Mouse (Mus musculus): ENCODE data around the gene Tmem106c. TPM values are rescaled to one million over a fixed set of nuclear protein-coding genes. Genes with fewer than 3 reads are reported as not detected.

The Tmem106c gene
- 1 to 10 TPM; 4.8 to 7.1 TPM for total RNA-seq (2021)
- long read RNA-seq, experiment 1, transcript Tmem106c-202 (8 exons, 1,455 nt) = major isoform, 5 of 11 reads
- long read RNA-seq, experiment 1, partial matches to known transcripts = 1 of 11 reads
- long read RNA-seq, experiment 1, other reads (novel, unspliced or antisense) = 2 of 11 reads
- long read RNA-seq, experiment 2, transcript Tmem106c-202 (8 exons, 1,455 nt) = major isoform, 5 of 10 reads
- long read RNA-seq, experiment 2, partial matches to known transcripts = 0 of 10 reads
- long read RNA-seq, experiment 2, other reads (novel, unspliced or antisense) = 2 of 10 reads

DNA sequence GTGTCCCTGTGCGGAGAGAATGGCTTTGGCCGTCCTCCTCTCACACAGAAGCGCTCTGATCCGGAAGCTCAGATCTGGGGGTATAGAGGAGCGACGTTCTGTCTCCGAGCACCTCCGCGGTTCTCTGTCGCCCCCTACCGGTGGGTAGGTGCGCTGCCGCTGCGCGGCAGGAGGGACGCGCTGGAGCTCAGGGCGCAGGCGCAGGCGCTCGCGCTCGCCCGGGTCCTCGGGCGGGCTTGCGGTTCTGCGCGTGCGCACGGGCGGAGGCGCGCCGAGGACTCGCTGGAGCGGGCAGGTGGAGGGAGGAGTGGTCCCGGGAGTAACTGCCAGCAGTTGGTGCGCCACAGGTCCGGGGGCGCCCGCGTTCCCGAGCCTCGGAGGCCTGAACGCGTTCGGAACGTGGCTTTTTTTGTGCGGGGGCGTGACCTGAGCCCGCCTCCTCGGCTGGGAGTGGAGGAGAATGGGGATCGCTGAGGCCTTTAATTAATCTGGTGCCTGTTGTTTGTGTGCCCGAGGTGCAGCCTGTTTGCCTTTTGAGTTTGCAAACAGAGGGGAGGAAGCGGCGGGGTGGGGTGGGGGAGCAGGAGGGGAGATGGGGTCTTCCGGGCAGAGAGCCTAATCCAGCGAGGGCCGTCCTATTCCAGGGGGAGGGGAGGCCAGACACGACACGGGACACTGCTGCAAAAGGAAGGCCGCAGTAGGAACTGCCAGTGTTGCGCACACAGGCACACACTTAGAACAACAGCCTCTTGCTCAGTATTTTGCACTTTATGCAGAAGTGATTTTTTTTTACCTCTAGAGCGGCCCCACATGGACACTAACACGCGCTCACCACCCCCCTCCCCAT is at the start of gene Tmem106c:
Tmem106c (plus strand) TSS at position 212 of the 847 bp plus-strand sequence.
- DNase-seq = peak; percentile 85

DNA sequence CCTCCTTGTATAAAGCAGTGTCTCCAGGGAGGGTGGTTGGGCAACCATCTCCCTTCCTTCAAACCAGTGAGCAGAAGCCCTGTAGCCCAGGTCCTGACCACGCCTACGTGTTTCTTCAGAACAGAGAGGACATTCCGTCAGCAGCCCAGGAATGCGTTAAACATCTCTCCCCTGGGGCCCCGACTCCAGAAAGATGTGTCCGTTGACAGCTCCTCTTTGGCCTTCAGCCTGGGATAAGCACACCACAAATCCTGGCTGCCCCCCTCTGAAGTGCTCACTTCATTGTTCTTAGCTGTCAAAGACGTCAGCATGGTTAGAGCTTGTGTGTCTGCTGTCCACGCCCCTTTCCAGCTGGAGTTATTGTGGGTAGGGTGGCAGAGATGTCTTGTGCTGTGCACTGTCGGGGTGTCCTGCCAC is 49.7 kb upstream of the Tmem106c start:
- DNase-seq = peak; percentile 16

DNA sequence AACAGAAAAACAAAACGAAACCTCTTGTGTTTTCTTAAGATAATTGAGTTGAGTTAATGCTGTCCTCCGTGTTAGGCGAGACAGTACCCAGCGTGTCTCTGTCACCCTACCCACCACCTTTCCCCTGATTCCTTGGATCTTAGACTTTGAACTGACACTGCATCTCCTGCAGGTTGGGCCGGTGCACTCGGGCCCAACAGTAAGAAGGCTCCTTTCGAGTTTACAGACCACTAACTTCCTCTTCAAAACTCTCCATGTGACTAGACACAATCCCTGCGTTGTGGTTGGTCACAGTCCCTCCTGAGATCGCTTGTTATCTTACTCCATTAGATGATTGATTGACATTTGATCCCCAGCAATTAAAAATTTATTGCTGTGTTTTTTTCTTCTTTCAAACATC is 46.0 kb upstream of the Tmem106c start:
- no peak for DNase-seq

DNA sequence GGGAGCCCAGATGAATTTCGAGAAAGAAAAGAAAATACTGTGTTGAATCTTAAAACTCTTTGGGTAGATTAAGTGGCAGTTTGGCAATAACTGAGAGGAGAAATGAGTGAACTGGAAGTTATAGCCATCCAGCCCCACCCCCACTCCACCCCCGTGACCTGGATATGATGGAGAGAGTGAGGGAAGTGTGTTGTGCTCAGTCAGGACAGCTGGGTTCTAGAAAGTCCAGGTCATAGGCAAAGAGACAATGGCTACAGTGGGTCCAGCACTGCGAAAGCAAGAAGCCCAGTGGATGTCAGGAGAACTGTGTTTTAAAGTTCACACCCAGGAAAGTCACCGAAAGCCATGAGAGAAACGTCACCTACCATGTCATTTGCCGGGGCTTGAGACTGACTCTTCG is 44.8 kb upstream of the Tmem106c start:
- DNase-seq = no peak

DNA sequence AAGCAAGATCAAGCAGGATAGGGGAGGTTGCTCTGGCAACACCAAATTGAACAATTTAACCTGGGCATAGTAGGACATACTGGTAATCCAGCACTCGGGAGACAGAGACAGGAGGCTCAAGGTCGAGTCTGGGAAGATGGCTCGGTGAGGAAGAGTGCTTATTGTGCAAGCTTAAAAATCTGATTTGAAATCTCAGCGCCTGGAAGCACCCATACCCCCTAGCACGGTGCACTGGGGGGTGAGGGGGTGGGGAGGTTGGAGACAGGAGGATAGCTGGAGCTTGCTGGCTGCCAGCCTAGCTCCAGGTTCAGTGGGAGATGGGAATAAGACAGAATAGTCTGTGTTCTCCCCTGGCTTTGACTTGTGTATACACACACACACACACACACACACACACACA is 43.7 kb upstream of the Tmem106c start:
- no peak for DNase-seq

DNA sequence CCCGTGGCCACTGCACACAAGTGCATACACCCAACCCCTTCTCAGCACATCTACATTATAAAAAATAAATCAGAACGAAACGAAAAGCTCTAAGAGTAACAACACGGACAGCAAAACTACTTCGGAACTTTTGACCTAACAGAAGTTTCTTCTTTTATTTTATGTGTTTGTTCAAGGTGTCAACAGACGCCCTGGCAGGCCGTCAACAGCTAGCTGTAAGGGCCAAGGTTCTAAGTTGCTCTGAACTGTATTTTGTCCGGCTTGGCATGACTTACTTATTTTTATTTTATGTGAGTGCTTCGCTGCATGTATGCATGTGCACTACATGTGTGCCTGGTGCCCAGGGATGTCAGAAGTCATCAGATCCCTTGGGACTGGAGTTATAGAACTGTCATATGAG is 42.2 kb upstream of the Tmem106c start:
- DNase-seq = no peak

DNA sequence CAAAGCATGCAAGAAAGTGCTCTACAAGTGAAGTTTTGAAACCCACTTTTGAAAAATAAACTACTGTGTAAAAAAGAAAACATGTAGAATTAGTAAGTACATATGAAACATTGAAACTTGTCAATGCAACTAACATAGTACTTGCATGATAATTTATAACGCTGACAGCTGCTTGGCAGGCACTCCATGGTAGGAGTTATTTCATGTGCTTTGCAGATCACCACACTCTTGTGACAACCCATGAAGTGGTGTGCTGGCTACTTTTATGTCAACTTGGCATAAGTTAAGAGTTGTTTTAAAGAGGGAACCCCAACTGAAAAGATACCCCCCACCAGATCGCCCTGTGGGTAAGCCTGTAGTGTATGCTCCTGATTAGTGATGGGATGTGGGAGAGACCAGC is 41.6 kb upstream of the Tmem106c start:
- DNase-seq = no peak

DNA sequence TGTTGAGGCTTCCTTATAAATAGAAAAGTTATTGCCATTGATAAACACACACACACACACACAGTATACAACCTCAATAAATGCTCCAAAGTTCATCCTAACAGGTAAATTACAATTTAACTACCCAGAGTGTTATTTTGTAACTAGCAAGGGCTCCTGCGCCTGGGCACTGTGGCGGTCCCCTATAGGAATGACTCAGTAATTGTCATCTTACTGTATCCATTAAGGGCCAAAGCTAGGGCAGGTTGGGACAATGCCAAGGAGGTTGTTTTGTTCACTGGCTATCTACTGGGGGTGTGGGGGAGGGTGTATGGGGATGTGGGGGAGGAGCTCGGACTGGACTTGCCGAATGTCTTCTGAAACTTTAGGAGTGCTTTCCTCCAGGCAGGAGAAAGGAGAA is 37.0 kb upstream of the Tmem106c start:
- no peak for DNase-seq

DNA sequence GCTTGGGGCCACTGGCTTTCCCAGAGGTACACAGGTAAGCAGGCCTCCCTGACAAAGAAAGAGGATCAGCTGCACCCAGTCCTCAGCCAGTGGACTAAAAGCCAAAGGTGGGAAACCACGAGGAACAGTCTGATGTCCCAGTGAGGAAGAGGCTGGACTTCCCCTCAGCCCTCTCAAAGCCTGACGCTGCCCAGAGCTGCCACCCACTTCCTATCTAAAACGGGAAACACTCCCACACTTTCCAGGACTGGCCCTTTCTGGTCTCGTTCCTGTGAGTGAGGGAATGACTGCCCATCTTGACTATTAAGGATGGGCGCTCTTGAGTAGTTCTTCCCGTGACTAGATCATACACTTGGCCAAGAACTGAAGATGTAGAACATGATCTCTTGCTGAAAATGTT is 36.2 kb upstream of the Tmem106c start:
- no peak for DNase-seq

DNA sequence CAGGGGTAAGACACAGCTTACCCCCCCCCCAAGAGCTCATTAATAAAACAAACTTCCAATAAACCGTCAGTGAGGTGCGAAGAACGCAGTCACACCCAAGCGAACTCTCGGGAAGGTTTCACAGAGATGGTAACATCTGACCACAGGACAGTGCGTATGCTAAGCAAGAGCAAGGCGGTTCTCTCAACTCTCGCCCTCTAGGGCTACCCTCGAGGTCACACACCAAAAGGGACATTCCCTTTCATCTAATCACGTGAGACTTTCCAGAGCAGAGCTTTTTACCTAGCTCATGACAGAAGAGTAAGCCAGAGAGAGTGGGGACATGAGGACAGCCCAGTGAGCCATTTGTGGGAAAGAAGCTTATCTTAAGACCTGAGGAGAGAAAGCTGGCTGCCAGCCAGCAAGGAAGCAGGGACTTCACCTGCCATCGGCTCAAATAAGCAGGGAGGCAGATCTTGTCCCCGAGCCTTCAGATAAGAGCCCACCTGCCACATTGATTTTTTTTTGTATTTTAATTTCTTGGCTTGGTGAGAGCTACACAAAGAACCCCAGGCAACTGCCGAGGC is 34.7 kb upstream of the Tmem106c start:
- no peak for DNase-seq

DNA sequence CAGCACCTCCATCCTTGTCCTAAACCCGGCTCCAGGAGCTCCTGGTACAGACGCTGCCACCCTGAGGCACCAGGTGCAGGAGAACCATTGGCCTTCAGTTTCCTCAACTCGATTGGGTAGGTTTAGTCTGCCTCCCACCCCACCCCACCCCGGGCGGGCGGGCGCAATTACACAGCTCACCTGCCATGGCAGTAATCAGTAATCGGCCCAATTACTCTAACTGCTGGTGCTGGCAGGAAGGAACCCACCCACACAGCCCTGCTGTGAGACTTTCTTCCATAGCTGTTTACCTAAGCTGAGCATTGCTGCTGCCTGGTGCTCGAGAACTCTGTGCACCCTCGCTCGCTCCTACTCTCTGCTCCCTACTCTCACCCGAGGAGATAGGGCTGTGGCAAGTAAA is 31.6 kb upstream of the Tmem106c start:
- DNase-seq = no peak

DNA sequence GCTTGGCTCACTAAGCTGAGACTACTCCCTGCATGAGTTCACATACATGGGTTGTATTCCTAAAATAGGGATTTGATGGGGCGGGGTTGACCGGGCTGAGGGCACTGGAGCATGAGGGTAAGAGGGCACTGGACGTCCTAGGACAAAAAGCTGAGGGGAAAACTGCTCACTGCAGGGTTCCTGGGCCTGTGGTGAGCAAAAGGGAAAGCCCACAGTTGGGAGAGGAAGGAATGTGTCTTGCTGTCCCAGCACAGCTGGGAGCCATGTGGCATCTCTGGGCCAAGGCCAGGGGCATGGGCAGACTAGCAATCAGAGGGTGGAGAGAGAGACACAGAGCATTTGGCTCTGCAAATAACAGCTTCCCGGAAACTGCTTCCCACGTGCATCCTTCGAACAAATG is 25.4 kb upstream of the Tmem106c start:
- DNase-seq = no peak

DNA sequence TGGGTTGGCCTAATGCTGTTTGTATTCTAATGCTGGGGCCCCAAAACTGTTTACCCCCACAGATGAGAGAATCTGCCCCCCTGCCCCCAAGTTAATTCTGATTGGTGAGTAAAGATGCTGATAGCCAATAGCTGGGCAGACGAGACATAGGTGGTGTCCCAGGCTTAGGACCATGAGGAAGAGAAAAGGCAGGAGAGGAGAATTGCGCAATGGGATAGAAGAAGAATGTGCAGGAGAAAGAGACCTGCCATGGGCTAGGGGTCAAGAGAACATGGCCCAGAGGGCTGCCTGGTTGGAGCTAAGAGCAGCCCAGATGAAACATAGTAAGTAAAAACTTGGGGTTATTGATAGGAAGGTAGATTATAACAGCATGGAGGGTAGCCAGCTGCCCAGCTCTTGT is 23.9 kb upstream of the Tmem106c start:
- no peak for DNase-seq

DNA sequence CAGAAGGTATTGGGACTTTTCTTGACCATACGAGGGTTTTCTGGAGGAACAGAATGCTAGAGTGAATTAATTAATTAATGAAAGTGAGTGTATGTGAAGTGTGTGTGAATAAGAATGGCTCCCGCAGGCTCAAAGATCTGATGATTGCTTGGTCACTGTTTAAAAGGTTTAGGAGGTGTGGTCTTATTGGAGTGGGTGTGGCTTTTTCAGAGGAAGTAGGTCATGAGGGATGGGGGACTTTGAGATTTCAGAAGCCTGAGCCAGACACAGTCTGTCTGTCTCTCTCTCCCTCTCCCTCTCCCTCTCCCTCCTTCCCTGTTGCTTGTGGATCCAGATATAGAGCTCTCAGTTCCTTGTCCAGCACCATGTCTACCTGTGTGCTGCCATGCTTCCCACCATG is 22.7 kb upstream of the Tmem106c start:
- no peak for DNase-seq

DNA sequence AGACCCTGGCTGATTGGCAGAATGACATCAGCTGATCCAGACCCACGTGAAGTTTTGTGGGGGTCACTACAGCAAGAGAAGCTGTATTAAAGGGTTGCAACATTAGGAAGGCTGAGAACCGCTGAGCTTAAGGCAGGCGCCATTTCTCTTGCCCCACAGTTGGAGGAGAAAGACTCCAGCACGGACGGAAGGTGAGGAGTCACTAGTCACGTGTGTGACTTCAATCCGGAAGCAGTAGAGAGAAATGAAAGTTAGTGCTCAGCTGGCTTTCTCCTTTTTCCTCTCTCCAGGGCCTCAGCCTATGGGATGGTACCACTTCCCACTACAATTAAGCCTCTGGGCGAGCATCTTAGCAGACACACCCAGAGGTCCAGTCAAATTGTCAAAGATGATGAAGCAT is 21.5 kb upstream of the Tmem106c start:
- DNase-seq = no peak

DNA sequence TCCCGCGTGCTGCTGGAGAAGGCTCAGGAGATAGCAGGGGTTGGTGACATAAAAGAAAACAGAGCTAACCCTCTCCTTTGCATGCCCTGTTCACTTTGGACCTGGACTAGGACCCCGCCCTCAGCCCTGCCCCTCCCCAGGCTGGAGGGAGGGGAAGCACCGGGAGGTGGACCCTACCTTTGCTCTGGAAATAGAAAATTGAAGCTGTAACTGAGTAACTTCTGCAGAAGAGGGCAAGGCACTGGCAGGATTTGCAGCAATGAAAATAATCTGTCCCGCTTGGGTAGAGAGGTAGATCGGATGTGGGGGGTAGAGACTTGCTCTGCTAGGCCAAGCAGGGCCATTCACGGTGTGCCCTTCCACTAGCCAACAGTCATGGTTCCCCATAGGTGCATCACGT is 20.6 kb upstream of the Tmem106c start:
- DNase-seq = no peak

DNA sequence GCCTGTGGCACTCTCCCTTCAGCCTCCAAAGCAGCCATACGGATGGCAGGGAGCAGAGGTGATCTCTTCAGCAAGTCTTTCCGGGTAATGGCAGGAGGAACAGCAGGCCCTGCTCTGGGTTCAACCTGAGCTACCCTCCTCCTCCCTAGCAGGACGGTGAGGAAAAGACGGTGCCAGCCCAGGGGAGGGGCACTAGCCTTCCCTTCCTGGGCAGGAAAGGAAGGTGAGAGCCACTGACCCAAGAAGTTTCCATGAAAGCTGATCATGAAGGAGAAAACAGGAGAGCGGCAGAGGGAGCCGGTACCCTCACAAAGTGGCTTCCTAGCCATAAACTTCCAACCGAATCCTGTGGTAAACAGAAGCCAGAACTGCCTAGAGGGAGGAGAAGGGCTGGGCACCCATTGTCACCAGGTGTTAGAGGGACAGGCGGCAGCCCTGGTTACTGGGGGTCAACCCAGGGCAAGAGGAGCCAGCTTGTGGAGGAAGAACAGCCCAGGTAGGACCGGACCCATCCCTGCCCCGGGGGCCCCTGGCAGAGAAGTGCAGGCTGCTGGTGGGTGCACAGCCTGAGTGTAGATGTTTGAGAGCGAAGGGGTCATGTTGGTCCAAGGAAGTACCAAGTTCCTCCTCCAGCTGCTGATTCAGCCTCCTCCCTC is 19.0 kb upstream of the Tmem106c start:
- no peak for DNase-seq

DNA sequence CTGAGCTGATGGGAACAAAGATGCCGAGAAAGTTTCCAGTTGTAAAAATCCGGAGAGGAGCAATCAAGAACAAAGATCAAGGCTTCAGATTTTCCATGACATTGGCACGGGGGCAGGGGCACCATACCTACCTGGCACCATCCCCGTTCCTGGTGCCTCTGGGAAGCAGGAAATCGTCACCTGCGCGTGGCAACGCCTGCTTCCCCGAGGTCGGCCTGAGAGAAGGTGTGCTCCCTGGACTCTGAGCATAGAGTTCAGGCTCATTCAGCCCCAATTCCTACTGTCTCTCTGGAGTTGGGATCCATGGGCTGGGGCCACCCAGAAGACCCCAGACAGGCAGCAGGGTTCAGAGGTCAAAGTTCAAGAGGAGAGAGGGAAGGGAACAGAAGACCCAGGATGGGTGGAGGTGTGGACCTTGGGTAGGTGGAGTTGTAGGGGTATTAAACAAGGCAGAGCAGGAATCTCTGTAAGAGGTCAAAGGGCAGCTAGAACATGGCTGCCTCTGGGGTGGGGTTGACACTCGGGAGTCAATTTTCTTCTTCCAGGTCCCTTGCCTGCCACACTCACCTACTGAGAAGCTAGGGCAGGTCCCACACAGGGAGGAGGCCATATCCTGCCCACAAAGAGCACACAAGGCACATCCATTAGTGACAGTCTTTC is 18.2 kb upstream of the Tmem106c start:
- no peak for DNase-seq

DNA sequence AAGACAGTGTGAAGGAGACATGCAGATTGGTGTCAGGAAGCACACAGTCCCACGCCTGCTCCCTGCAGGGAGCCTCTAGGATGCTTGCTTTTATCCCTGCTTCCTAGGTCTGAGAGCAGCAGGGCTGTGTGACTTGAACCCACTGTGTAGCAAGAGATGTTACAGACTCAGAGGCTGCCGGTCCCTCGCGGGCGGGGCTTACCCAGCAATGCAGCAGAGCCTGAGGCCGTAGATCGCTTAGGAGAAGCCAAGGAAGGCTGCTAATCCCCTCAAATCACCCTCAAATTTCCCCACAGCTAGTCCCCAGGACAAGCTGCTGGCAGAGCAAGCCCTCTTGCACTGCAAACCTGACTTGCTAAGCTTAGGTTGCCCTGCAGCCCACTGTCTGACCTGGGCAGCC is 15.3 kb upstream of the Tmem106c start:
- no peak for DNase-seq

DNA sequence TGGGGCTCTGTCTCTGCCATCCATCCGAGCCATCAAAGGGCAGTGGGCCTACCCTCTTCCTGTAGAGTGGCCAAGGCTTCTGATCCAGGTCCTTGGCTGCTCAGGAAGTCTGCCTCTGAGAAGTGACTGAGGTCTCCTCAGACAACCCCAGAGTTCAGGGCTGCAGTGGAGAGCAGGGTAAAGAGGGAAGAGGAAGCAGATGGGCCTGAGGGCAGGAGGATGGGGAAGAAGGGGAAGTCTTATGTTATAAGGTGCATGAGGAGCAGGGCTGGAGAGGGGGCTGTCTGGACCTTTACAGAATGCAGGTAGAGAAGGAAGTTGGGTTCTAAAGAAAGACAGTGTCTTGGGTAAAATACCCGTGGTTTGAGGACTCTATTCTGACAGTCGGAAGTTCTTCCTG is 14.3 kb upstream of the Tmem106c start:
- no peak for DNase-seq

DNA sequence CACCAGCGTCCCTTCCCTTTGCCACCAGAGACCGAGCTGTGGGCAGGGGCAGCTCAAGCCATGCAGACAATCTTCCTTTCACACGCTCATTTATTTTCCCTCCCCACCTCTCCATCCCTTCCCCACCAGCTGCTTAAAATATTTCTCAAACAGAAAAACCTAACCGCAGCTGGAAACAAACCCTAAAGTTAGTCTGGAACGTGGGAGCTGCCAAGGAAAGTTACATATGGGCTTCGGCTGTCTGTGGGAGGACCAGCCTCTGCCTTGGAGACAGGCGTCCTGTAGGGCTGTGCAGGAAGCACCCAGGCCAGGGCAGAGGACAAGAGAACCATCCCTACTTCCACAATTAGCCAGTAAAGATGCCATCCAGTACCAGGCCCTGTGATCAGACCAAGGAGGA is 13.8 kb upstream of the Tmem106c start:
- no peak for DNase-seq

DNA sequence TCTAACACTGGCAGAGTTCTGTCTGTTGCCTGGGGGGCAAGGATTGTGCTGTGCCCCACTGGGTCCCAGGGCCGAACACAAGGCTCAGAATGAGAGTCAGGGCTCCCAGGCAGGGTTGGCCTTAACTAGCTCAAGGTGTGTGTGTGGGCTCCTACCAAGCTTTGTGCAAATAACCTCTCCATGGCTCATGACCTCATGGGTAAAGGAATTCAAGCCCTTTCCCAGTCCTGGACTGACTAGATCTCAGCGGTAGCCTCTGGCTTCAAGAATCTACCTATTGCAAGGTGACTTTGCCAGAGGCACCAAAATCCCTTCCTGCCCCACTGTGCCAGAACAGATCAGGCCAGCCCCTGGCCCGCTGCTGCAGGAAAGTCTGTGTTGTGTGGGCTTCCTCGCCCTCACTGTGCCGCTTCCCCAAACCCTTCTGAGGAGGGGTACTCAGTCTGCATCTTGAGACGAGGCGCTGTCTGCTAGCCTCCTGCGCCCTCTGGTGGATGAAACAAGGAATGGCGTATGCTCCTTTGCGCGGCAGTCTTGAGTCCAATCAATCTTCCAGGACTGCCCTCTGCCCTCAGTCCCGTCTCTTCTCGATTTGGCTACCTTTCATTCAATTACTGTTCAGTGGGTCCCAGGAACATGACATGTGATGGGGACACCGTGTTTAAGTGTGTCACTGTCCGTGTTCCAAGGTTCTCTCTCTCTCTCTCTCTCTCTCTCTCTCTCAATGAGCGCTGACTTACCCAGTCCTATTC is 11.7 kb upstream of the Tmem106c start:
- DNase-seq = no peak
